Mouse (Mus musculus) lung, embryonic 15.5 days (tissue): Measurements from ENCODE around the gene Tns1. TPM values are rescaled to one million over a fixed set of nuclear protein-coding genes. Genes with fewer than 3 reads are reported as not detected.
A peak's percentile ranks its signal among the peaks of the same experiment; 100 is the strongest.

Experiments
- ATAC-seq: fragments of 200-750 bp; cut with Nextera tagmentation; 2 replicates; pipeline ENCODE4 v1.8.0; 2017; ENCODE audit warnings: moderate number of reproducible peaks, borderline replicate concordance; ENCODE audit not compliant: low FRiP score, low TSS enrichment; ENCODE audit errors: extremely low read depth
- H3K27ac ChIP-seq: fragments of 300-500 bp; sonication (generic); 2 replicates; pipeline ENCODE4 v1.5.1; 2015; ENCODE audit warnings: moderate library complexity, mild to moderate bottlenecking, inconsistent platforms
- H3K27me3 ChIP-seq: fragments of 300-500 bp; sonication (generic); 2 replicates; pipeline ENCODE4 v1.6.1; 2015; ENCODE audit warnings: inconsistent platforms
- H3K36me3 ChIP-seq: fragments of 300-500 bp; sonication (generic); 2 replicates; pipeline ENCODE4 v1.6.1; 2015; ENCODE audit warnings: inconsistent platforms
- H3K4me1 ChIP-seq: fragments of 300-500 bp; sonication (generic); 2 replicates; pipeline ENCODE4 v1.6.1; 2015; ENCODE audit warnings: inconsistent platforms
- H3K4me2 ChIP-seq: fragments of 300-500 bp; sonication (generic); 2 replicates; pipeline ENCODE4 v1.6.1; 2015; ENCODE audit warnings: inconsistent platforms, mild to moderate bottlenecking, moderate library complexity
- H3K4me3 ChIP-seq: fragments of 300-500 bp; sonication (generic); 2 replicates; pipeline ENCODE4 v1.5.1; 2015; ENCODE audit warnings: mild to moderate bottlenecking, inconsistent platforms
- H3K9ac ChIP-seq: fragments of 300-500 bp; sonication (generic); 2 replicates; pipeline ENCODE4 v1.6.1; 2015; ENCODE audit warnings: inconsistent platforms
- H3K9me3 ChIP-seq: fragments of 300-500 bp; sonication (generic); 2 replicates; pipeline ENCODE4 v1.6.1; 2016; ENCODE audit warnings: inconsistent platforms
- WGBS: fragments of 180-500 bp; shearing (Covaris S2); methylation state at CpG from one replicate; pipeline ENCODE4 v1.1.7; 2015; 5-methylcytosine and 5-hydroxymethylcytosine counted together
- polyA plus RNA-seq: library from polyadenylated mRNA; unstranded; fragments of >200 nt; fragmentation: Nextera tagmentation; extraction: Ambion mirVana; gene quantifications from 2 replicates; pipeline ENCODE4 v1.2.1, GENCODE M21; 2015

Gene Tns1
- polyA plus RNA-seq, 1 experiment from 2014 or later = 130 TPM

DNA sequence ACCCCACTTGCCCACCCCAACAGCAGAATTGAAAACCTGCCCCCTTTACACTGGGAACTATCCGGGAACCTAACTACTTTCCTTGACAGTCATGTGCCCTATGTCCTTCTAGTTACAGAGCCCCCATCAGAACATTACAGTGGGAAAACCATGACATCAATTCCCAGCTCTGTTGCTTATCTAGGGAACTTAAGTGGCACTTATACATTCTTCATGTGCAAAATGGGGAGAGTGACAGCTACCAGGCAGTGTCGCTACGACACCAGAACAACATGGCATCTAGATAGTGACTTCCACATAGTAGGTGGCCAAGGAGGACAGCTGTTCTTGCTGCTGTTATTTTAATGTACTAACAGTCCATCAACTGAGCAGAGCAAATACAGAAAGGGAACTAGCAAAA, 204.3 kb downstream of the Tns1 start:
- no peak overlapping the region for H3K27ac ChIP-seq
- no peaks in the 10 kb centered on the region for H3K9me3 ChIP-seq
- peaks cover 3% of the 10 kb centered on the region; the same call in 1 of the 2 replicates for H3K4me1 ChIP-seq
- no peak overlapping the region for H3K4me3 ChIP-seq
- H3K4me2 ChIP-seq = no peak overlapping the region
- no peaks in the 10 kb centered on the region for H3K27me3 ChIP-seq
- H3K36me3 ChIP-seq = peaks cover 94% of the 10 kb centered on the region
- no peak for ATAC-seq
- no peak overlapping the region for H3K9ac ChIP-seq
- 71% methylated on average over 3 of the region's 3 CpGs for WGBS

GRCm38 (mm10) chr1:73918001-73918400, 206.2 kb downstream of the Tns1 start:
- Histone ChIP-seq H3K9me3 (no peaks in the 10 kb centered on the region), H3K4me2 (no peak overlapping the region), H3K27ac (no peak overlapping the region), H3K4me3 (no peak overlapping the region), H3K9ac (no peak overlapping the region), H3K27me3 (no peaks in the 10 kb centered on the region), H3K36me3 (peaks cover 88% of the 10 kb centered on the region), H3K4me1 (peaks cover 11% of the 10 kb centered on the region)
- no peak for ATAC-seq
- 80% methylated on average over 11 of the region's 11 CpGs for WGBS

DNA sequence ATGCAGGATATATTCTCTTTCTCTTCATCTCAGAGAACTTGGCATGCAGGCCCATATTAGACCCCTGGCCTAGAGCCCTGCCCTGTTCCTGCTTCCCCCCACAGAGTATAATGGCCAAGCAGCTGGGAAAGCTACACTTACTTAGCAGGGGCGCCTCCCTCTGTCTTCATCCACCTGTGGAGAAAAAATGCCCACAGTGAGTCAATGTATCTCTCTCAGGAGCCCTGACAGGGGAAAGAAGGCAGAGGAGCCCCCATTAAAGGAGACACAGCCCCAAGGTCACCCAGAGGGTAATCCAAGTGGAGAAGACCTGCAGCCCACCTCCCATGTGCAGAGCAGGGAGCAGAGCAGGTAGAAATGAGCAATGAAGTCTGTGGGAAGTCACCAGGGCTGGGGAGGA, 208.0 kb downstream of the Tns1 start:
- peaks cover 11% of the 10 kb centered on the region for H3K4me1 ChIP-seq
- H3K4me3 ChIP-seq = no peak overlapping the region
- no peaks in the 10 kb centered on the region for H3K9me3 ChIP-seq
- no peak overlapping the region for H3K9ac ChIP-seq
- peaks cover 76% of the 10 kb centered on the region for H3K36me3 ChIP-seq
- H3K27me3 ChIP-seq = no peaks in the 10 kb centered on the region
- no peak overlapping the region for H3K27ac ChIP-seq
- 70% methylated on average over 1 of the region's 1 CpGs for WGBS
- no peak for ATAC-seq
- H3K4me2 ChIP-seq = no peak overlapping the region

- no peaks in the 10 kb centered on the region for H3K9me3 ChIP-seq
- 0 out of 2 replicates have a peak overlapping the region, but pooled peaks have one; percentile 29 for H3K27ac ChIP-seq
- no peak overlapping the region for H3K4me3 ChIP-seq
- ATAC-seq = no peak
- H3K27me3 ChIP-seq = no peaks in the 10 kb centered on the region
- H3K9ac ChIP-seq = no peak overlapping the region
- peaks cover 68% of the 10 kb centered on the region for H3K36me3 ChIP-seq
- WGBS = 54% methylated on average over 8 of the region's 8 CpGs
- no peak overlapping the region for H3K4me2 ChIP-seq
- H3K4me1 ChIP-seq = peaks cover 11% of the 10 kb centered on the region
These were observed 208.8 kb downstream of the Tns1 start for GRCm38 (mm10) chr1:73915218-73916070.

GRCm38 (mm10) chr1:73914076-73914475, 210.2 kb downstream of the Tns1 start:
- H3K9me3 ChIP-seq = no peaks in the 10 kb centered on the region
- 26% methylated on average over 9 of the region's 9 CpGs for WGBS
- 0 out of 2 replicates have a peak overlapping the region, but pooled peaks have one; percentile 29 for H3K27ac ChIP-seq
- H3K4me2 ChIP-seq = no peak overlapping the region
- no peak overlapping the region for H3K4me3 ChIP-seq
- no peak overlapping the region for H3K9ac ChIP-seq
- H3K27me3 ChIP-seq = no peaks in the 10 kb centered on the region
- peaks cover 11% of the 10 kb centered on the region for H3K4me1 ChIP-seq
- 0 out of 2 replicates have a peak, but pooled peaks have one; percentile 43 for ATAC-seq
- peaks cover 63% of the 10 kb centered on the region for H3K36me3 ChIP-seq

DNA sequence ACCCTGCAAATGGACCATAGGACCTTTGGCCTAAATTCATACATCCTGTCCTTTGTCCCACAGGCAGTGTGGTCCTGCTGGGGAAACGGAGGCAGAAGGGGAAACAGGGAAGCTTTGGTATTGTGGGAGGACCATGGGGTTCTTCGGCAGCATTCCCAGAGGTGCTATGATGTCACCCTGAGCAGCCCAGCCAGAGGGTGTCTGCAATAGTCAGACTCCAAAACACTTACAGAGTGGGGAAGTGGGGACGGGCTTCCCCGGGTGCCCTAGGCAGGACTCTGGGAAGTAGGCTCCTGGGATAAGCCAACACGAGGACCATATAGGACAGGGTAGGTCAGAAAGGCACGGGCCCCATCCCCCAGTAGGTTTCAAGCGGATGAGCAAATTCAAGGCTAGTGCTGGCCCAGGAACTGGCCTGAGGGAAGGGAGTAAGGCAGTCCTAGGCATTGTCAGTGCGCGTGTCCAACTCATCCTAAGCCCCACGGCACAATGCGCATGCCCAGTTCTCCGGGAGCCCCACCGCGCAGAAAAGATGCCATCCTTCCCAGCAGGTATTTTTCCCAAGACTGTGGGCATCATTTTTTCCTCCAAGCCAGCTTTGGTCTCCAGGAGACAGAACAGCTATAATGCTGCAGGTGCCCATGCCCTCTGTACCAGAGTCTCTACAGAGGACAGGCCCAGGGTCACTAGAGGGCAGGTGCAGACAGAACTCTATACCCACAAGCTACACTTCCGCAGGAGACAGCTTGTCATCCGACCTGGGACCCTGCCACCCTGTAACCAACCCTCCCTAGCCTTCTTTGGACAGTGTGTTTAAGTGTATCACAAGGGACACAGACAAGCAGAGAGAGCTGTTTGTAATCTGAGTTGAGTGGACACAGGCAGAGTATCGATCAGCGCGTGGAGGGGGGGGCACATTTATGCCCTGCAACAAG, 210.9 kb downstream of the Tns1 start:
- H3K4me1 ChIP-seq = peaks cover 11% of the 10 kb centered on the region
- no peaks in the 10 kb centered on the region for H3K9me3 ChIP-seq

DNA sequence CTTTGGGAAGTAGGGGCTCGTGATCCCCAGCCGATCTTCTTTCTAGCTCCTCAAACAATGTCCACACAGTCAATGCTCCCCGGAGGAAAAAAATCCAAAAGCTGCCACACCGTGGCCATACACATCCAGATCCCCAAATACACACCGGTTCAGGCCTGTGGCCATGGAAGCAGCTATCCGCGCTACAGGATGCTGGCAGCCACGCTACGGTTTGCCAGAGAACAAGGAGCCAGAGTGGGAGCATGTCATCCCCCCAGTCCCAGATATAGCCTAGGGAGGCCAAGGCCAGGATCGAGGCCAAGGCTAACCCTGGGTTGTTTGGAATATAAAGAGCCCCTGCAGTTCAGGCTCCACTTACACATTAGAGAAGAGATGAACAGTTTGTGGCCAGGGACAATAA, 211.8 kb downstream of the Tns1 start:
- no peak overlapping the region for H3K4me3 ChIP-seq
- H3K27me3 ChIP-seq = no peaks in the 10 kb centered on the region
- WGBS = 86% methylated on average over 10 of the region's 10 CpGs
- no peak overlapping the region for H3K9ac ChIP-seq
- peaks cover 47% of the 10 kb centered on the region for H3K36me3 ChIP-seq
- H3K4me2 ChIP-seq = no peak overlapping the region
- H3K4me1 ChIP-seq = peaks cover 11% of the 10 kb centered on the region
- no peak for ATAC-seq
- no peak overlapping the region for H3K27ac ChIP-seq
- no peaks in the 10 kb centered on the region for H3K9me3 ChIP-seq

More for the DNA sequence above, 210.9 kb downstream of the Tns1 start:
- no peak overlapping the region for H3K9ac ChIP-seq
- no peak overlapping the region for H3K4me3 ChIP-seq
- 70% methylated on average over 19 of the region's 19 CpGs for WGBS
- no peak overlapping the region for H3K27ac ChIP-seq
- H3K4me2 ChIP-seq = no peak overlapping the region
- peak; percentile 4; the same call in 1 of the 2 replicates for ATAC-seq
- H3K27me3 ChIP-seq = no peaks in the 10 kb centered on the region
- peaks cover 56% of the 10 kb centered on the region for H3K36me3 ChIP-seq

DNA sequence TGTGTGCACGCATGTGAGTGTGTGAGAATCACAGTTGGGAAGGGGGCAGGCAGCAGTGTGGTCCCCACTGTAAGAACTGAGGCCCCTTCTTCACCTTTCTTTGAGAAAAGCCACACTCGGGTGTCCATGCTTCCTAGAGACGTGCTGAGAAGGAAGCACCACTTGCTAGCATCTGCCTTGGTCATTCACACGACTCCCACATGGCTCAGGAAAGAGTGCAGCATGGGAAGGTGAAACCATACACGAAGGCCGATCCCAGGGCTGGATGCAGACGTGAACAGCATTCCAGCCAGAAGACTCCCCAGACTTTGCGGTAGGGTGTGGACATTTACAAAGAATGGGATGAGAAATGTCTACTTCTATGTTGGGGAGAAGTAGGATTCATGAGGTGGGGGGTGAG, 212.3 kb downstream of the Tns1 start:
- Histone ChIP-seq H3K27ac (no peak overlapping the region), H3K4me1 (peaks cover 11% of the 10 kb centered on the region), H3K9ac (no peak overlapping the region), H3K27me3 (no peaks in the 10 kb centered on the region), H3K4me3 (no peak overlapping the region), H3K9me3 (no peaks in the 10 kb centered on the region), H3K4me2 (no peak overlapping the region), H3K36me3 (peaks cover 43% of the 10 kb centered on the region)
- no peak for ATAC-seq
- WGBS = 77% methylated on average over 8 of the region's 8 CpGs

- no peak for ATAC-seq
- WGBS = 78% methylated on average over 8 of the region's 8 CpGs
- Histone ChIP-seq H3K9ac (no peak overlapping the region), H3K4me1 (peaks cover 20% of the 10 kb centered on the region), H3K27ac (no peak overlapping the region), H3K4me2 (no peak overlapping the region), H3K36me3 (peaks cover 30% of the 10 kb centered on the region), H3K27me3 (no peaks in the 10 kb centered on the region), H3K9me3 (no peaks in the 10 kb centered on the region), H3K4me3 (no peak overlapping the region)
These were observed 213.5 kb downstream of the Tns1 start for GRCm38 (mm10) chr1:73910701-73911100.

DNA sequence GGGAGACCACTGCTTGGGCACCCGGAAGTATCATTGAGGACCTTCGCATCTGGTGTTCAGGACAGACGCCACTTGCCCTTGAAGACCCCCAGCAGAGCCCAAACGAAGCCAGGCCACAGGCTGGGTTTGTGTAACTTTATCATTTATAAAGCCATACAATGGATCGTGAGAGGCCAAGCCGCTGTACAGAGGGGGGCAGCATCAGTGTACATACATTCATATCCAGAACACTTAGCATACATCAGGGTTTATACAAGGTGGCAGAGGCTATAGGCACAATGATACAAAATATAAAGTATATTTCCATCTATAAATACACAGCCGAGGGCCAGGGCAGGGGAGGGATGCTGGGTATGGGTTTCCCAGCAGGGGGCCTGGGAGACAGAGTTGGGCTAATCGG, 214.1 kb downstream of the Tns1 start:
- no peak overlapping the region for H3K27ac ChIP-seq
- H3K4me1 ChIP-seq = peaks cover 21% of the 10 kb centered on the region
- H3K27me3 ChIP-seq = no peaks in the 10 kb centered on the region
- peaks cover 25% of the 10 kb centered on the region for H3K36me3 ChIP-seq
- H3K9me3 ChIP-seq = no peaks in the 10 kb centered on the region
- ATAC-seq = no peak
- no peak overlapping the region for H3K4me3 ChIP-seq
- 82% methylated on average over 8 of the region's 8 CpGs for WGBS
- no peak overlapping the region for H3K4me2 ChIP-seq
- no peak overlapping the region for H3K9ac ChIP-seq

GRCm38 (mm10) chr1:73909191-73909983, 214.9 kb downstream of the Tns1 start:
- Histone ChIP-seq H3K27me3 (no peaks in the 10 kb centered on the region), H3K4me1 (peaks cover 16% of the 10 kb centered on the region), H3K9me3 (no peaks in the 10 kb centered on the region), H3K4me3 (no peak overlapping the region), H3K4me2 (no peak overlapping the region), H3K36me3 (peaks cover 23% of the 10 kb centered on the region), H3K9ac (no peak overlapping the region), H3K27ac (no peak overlapping the region)
- 66% methylated on average over 2 of the region's 2 CpGs for WGBS
- no peak for ATAC-seq
